Mouse (Mus musculus): ENCODE measurements around the gene Tnni1.

- TF ChIP-seq ZC3H11A (IDR thresholded peaks at IDR 0.05; ENCODE audit: borderline replicate concordance, low read depth, low read length) (no peak), CHD2 (IDR thresholded peaks at IDR 0.05; ENCODE audit: low read depth, low read length) (no peak), MAFK (IDR thresholded peaks at IDR 0.05; ENCODE audit: insufficient read depth, low read depth, low read length) (no peak), ZNF384 (IDR thresholded peaks at IDR 0.05; ENCODE audit: low read depth, low read length) (no peak)
These were observed 1.4 kb downstream of the Tnni1 start for GRCm38 (mm10) chr1:135780649-135781048.
